Mouse (Mus musculus) C2C12 (cell line): ENCODE measurements around the gene Cplx3.

Source experiments
- CTCF ChIP-seq: IDR thresholded peaks from one replicate; pipeline ENCODE4 v1.5.1; 2011; ENCODE audit not compliant: control insufficient read depth, insufficient read depth, insufficient read length
- FOSL1 ChIP-seq: IDR thresholded peaks from one replicate; pipeline ENCODE4 v1.8.0; 2011; ENCODE audit warnings: mild to moderate bottlenecking, low read length; ENCODE audit not compliant: poor library complexity, insufficient read depth, severe bottlenecking
- MYOG ChIP-seq: IDR thresholded peaks from one replicate; pipeline ENCODE4 v1.6.1; 2011; ENCODE audit not compliant: control insufficient read depth, insufficient read length; ENCODE audit errors: extremely low read depth

- TF ChIP-seq CTCF (no peak), FOSL1 (no peak), MYOG (no peak)
Observed at GRCm38 (mm10) chr9:57641775-57642550, 35.9 kb upstream of the Cplx3 start.
